Mouse (Mus musculus) 416B (cell line): Measurements from ENCODE around the gene Hs2st1.

Experiments used
- DNase-seq: peaks from one replicate; pipeline ENCODE4 v3.0.0; 2011; ENCODE audit warnings: low read depth

Gene Hs2st1

GRCm38 (mm10) chr3:144570047-144570815 is at the start of gene Hs2st1, which contains the start of gene Selenof:
Hs2st1 (minus strand) TSS chr3:144570181.
Selenof (plus strand) TSS chr3:144570304.
- peak; percentile 100 for DNase-seq

GRCm38 (mm10) chr3:144617633-144618180 is 47.7 kb upstream of the Hs2st1 start:
- peak; percentile 31 for DNase-seq

- peak; percentile 79 for DNase-seq
These were observed 46.9 kb upstream of the Hs2st1 start for GRCm38 (mm10) chr3:144616654-144617425.

- DNase-seq: no peak
These were observed 45.5 kb upstream of the Hs2st1 start for GRCm38 (mm10) chr3:144615459-144615858.

GRCm38 (mm10) chr3:144614698-144615097 is 44.7 kb upstream of the Hs2st1 start:
- DNase-seq: no peak

GRCm38 (mm10) chr3:144614277-144614676 is 44.3 kb upstream of the Hs2st1 start:
- no peak for DNase-seq

GRCm38 (mm10) chr3:144612382-144612781 is 42.4 kb upstream of the Hs2st1 start:
- DNase-seq: no peak

GRCm38 (mm10) chr3:144611626-144612271 is 41.8 kb upstream of the Hs2st1 start:
- no peak for DNase-seq

GRCm38 (mm10) chr3:144610759-144611158 is 40.8 kb upstream of the Hs2st1 start:
- DNase-seq: no peak

- no peak for DNase-seq
These were observed 38.1 kb upstream of the Hs2st1 start for GRCm38 (mm10) chr3:144608090-144608489.

- DNase-seq: peak; percentile 53
These were observed 36.5 kb upstream of the Hs2st1 start for GRCm38 (mm10) chr3:144606449-144606848.

- DNase-seq: peak; percentile 77
These were observed 35.8 kb upstream of the Hs2st1 start for GRCm38 (mm10) chr3:144605811-144606210.

GRCm38 (mm10) chr3:144604205-144604604 is 34.2 kb upstream of the Hs2st1 start:
- peak; percentile 28 for DNase-seq

- DNase-seq: peak; percentile 50
These were observed 33.6 kb upstream of the Hs2st1 start for GRCm38 (mm10) chr3:144603558-144603957.

GRCm38 (mm10) chr3:144602819-144603218 is 32.8 kb upstream of the Hs2st1 start:
- peak; percentile 67 for DNase-seq

GRCm38 (mm10) chr3:144602413-144602812 is 32.4 kb upstream of the Hs2st1 start:
- DNase-seq: no peak

- no peak for DNase-seq
These were observed 27.9 kb upstream of the Hs2st1 start for GRCm38 (mm10) chr3:144597790-144598467.

- no peak for DNase-seq
These were observed 27.1 kb upstream of the Hs2st1 start for GRCm38 (mm10) chr3:144597121-144597520.

GRCm38 (mm10) chr3:144592992-144593785 is 23.2 kb upstream of the Hs2st1 start:
- DNase-seq: no peak

- DNase-seq: no peak
These were observed 19.4 kb upstream of the Hs2st1 start for GRCm38 (mm10) chr3:144589189-144589890.
